ENCODE assay signal across 10 mouse cellular contexts in genomic region chr10:52331007-52331406, GRCm38 (mm10). TPM values are rescaled to one million over a fixed set of nuclear protein-coding genes. Genes with fewer than 3 reads are reported as not detected.
DNase-seq lines count a peak whose midpoint lies in the region; ATAC-seq lines count a peak whose summit lies in the region.
"Had no signal": no experiment of that assay in that cellular context is flagged by ENCODE, and none has a peak within 500 bp of the region (broad histone marks: within the 10 kb centered on the region; RNA-seq: fewer than 3 reads in every experiment).

No protein-coding gene starts in this region.

- ATAC-seq in neutrophil, adult 5-6 weeks (ENCODE audit: extremely low read depth, insufficient number of reproducible peaks, low FRiP score, poor library complexity, severe bottlenecking): 0 out of 2 replicates have a peak, but pooled peaks have one; percentile 9
- ATAC-seq in intestine, embryonic 16.5 days: no peak

- H3K4me3 ChIP-seq in intestine, embryonic 16.5 days (ENCODE audit: low read length): no peak overlapping the region
- H3K4me3 ChIP-seq: limb, embryonic 12.5 days had no signal

- no peaks in the 10 kb centered on the region for H3K27me3 ChIP-seq in intestine, embryonic 16.5 days (replicated peaks; ENCODE audit: control insufficient read depth, insufficient read depth, low read length)
- H3K27me3 ChIP-seq: limb, embryonic 12.5 days had no signal

- no peak overlapping the region for H3K27ac ChIP-seq in intestine, embryonic 16.5 days (ENCODE audit: low read length)
- H3K27ac ChIP-seq: limb, embryonic 12.5 days had no signal

- H3K4me1 ChIP-seq in intestine, embryonic 16.5 days (ENCODE audit: control insufficient read depth, insufficient read depth, low read length): no peaks in the 10 kb centered on the region
- H3K4me1 ChIP-seq: limb, embryonic 12.5 days had no signal

- WGBS in intestine, embryonic 16.5 days: 0% methylated on average over 1 of the region's 1 CpGs

- DNase-seq in gastrocnemius, postnatal 10 days: peak; percentile 14
- DNase-seq in gastrocnemius, adult 8-10 months (ENCODE audit: low spot score in 2 of 2): no peak
- DNase-seq in testis, postnatal 10 days (ENCODE audit: low spot score): peak; percentile 66
- no peak for DNase-seq in testis, postnatal 14 days (ENCODE audit: low spot score)
- DNase-seq in cerebellum, adult 9-10 months: peak; percentile 52
- peak; percentile 34 to 39 for DNase-seq in kidney, postnatal 4 days

- H3K36me3 ChIP-seq in intestine, embryonic 16.5 days (ENCODE audit: control insufficient read depth, insufficient read depth, low read length): no peaks in the 10 kb centered on the region

- no peak overlapping the region for H3K4me2 ChIP-seq in intestine, embryonic 16.5 days (ENCODE audit: low read depth, low read length)
- H3K4me2 ChIP-seq: limb, embryonic 12.5 days had no signal

- H3K9ac ChIP-seq in intestine, embryonic 16.5 days (ENCODE audit: low read depth, low read length): no peak overlapping the region
- H3K9ac ChIP-seq: limb, embryonic 12.5 days had no signal

- no peaks in the 10 kb centered on the region for H3K9me3 ChIP-seq in intestine, embryonic 16.5 days (ENCODE audit: control insufficient read depth, low read length)
- H3K9me3 ChIP-seq: limb, embryonic 12.5 days had no signal

RNA-seq across cellular contexts. Expression of gene Gm26741, which starts 27.6 kb away (rescaled TPM):
- not detected for total RNA-seq in gastrocnemius, postnatal 10 days (2021)
- not detected for total RNA-seq in gastrocnemius, adult 8-10 months (2022)
- not detected in 2 replicates for total RNA-seq in neutrophil, adult 5-6 weeks (2017)
- not detected in 2 replicates for polyA plus RNA-seq in intestine, embryonic 16.5 days (2015; fragmentation: Nextera tagmentation; extraction: Ambion mirVana)
- polyA plus RNA-seq: limb, embryonic 12.5 days; spleen, adult 2 months had no signal

RNA-seq across cellular contexts. Expression of gene Gopc, which starts 50.9 kb away (rescaled TPM):
- total RNA-seq in gastrocnemius, postnatal 10 days (2021): 10 to 100 TPM; 12.9 to 15.7 TPM
- 1 to 10 TPM; 6.8 to 8.1 (median 7.8) TPM for total RNA-seq in gastrocnemius, adult 8-10 months (2022)
- 46.0 and 52.3 TPM in 2 replicates for total RNA-seq in neutrophil, adult 5-6 weeks (2017)
- polyA plus RNA-seq in intestine, embryonic 16.5 days (2015; fragmentation: Nextera tagmentation; extraction: Ambion mirVana): 15.9 and 16.0 TPM in 2 replicates

RNA-seq across cellular contexts. Expression of gene Nepn, which starts 57.8 kb away (rescaled TPM):
- total RNA-seq in gastrocnemius, postnatal 10 days (2021): not detected
- total RNA-seq in gastrocnemius, adult 8-10 months (2022): under 1 TPM in 1 of 4 experiments, not detected in 3; 0.19 TPM
- total RNA-seq in neutrophil, adult 5-6 weeks (2017): not detected in 2 replicates
- 0.36 and 0.77 TPM in 2 replicates for polyA plus RNA-seq in intestine, embryonic 16.5 days (2015; fragmentation: Nextera tagmentation; extraction: Ambion mirVana)
- polyA plus RNA-seq: spleen, adult 2 months had no signal

Comparison
In these comparisons a context has a peak if more than half of its experiments do, and no peak if none do; other contexts are left out.
1. DNase-seq: peak in gastrocnemius, postnatal 10 days (single experiment), testis, postnatal 10 days (single experiment), cerebellum, adult 9-10 months (single experiment) and kidney, postnatal 4 days (2 of 2); none in gastrocnemius, adult 8-10 months (0 of 2) and testis, postnatal 14 days (single experiment).